Mouse (Mus musculus) kidney, embryonic 16.5 days (tissue): ENCODE results near the gene Rbfox2. TPM values are rescaled to one million over a fixed set of nuclear protein-coding genes. Genes with fewer than 3 reads are reported as not detected.

Experiments
- ATAC-seq: fragments of 200-750 bp; cut with Nextera tagmentation; 2 replicates; pipeline ENCODE4 v1.8.0; 2017; ENCODE audit warnings: moderate TSS enrichment; ENCODE audit not compliant: low FRiP score, low TSS enrichment
- H3K27ac ChIP-seq: fragments of 300-500 bp; sonication (generic); 2 replicates; pipeline ENCODE4 v1.5.1; 2014; ENCODE audit warnings: low read length
- H3K27me3 ChIP-seq: fragments of 300-500 bp; sonication (generic); 2 replicates; pipeline ENCODE4 v1.6.1; 2014; ENCODE audit warnings: low read length, control low read depth, mixed read lengths; ENCODE audit not compliant: insufficient read depth
- H3K36me3 ChIP-seq: fragments of 300-500 bp; sonication (generic); 2 replicates; pipeline ENCODE4 v1.6.1; 2014; ENCODE audit warnings: low read length, control low read depth, mixed read lengths; ENCODE audit not compliant: insufficient read depth
- H3K4me1 ChIP-seq: fragments of 300-500 bp; sonication (generic); 2 replicates; pipeline ENCODE4 v1.6.1; 2014; ENCODE audit warnings: low read length, control low read depth, mixed read lengths; ENCODE audit not compliant: insufficient read depth
- H3K4me2 ChIP-seq: fragments of 300-500 bp; sonication (generic); replicated peaks from 2 replicates; pipeline ENCODE4 v1.6.1; 2014; ENCODE audit warnings: low read depth, low read length
- H3K4me3 ChIP-seq: fragments of 300-500 bp; sonication (generic); 2 replicates; pipeline ENCODE4 v1.5.1; 2014; ENCODE audit warnings: mild to moderate bottlenecking, low read length
- H3K9ac ChIP-seq: fragments of 300-500 bp; sonication (generic); replicated peaks from 2 replicates; pipeline ENCODE4 v1.6.1; 2014; ENCODE audit warnings: low read length
- H3K9me3 ChIP-seq: fragments of 300-500 bp; sonication (generic); 2 replicates; pipeline ENCODE4 v1.6.1; 2016; ENCODE audit warnings: low read length, control low read depth
- WGBS: fragments of 180-500 bp; shearing (Covaris S2); extraction: QIAGEN DNeasy Blood & Tissue Kit; methylation state at CpG from one replicate; pipeline ENCODE4 v1.1.7; 2014; 5-methylcytosine and 5-hydroxymethylcytosine counted together
- polyA plus RNA-seq: library from polyadenylated mRNA; unstranded; fragments of >200 nt; fragmentation: Nextera tagmentation; extraction: Ambion mirVana; gene quantifications from 2 replicates; pipeline ENCODE4 v1.2.1, GENCODE M21; 2015

The Rbfox2 gene
- polyA plus RNA-seq: 49.1 and 50.2 TPM in 2 replicates

GRCm38 (mm10) chr15:77306547-77307261, at the start of gene Rbfox2:
Gene Rbfox2, minus strand, starts transcription at chr15:77307004.
- peak; percentile 97 for ATAC-seq
- H3K9me3 ChIP-seq: no peaks in the 10 kb centered on the region
- H3K27me3 ChIP-seq: no peaks in the 10 kb centered on the region
- H3K4me3 ChIP-seq: peak within 1 kb of the TSS; percentile 86
- H3K9ac ChIP-seq: peak within 1 kb of the TSS; percentile 98
- under 1% methylated on average over 73 of the region's 90 CpGs for WGBS
- peaks cover 12% of the 10 kb centered on the region for H3K4me1 ChIP-seq
- H3K27ac ChIP-seq: peak within 1 kb of the TSS; percentile 99
- H3K4me2 ChIP-seq: peak within 1 kb of the TSS; percentile 84
- 0 out of 2 replicates have a peak, but pooled peaks cover under 1% of the 10 kb centered on the region for H3K36me3 ChIP-seq

GRCm38 (mm10) chr15:77356248-77356810, 49.5 kb upstream of the Rbfox2 start:
- Histone ChIP-seq H3K4me2 (peak overlapping the region; percentile 23), H3K4me1 (peaks cover 39% of the 10 kb centered on the region), H3K27me3 (no peaks in the 10 kb centered on the region; the same call in 1 of the 2 replicates), H3K4me3 (0 out of 2 replicates have a peak overlapping the region, but pooled peaks have one; percentile 5), H3K36me3 (no peaks in the 10 kb centered on the region), H3K9me3 (no peaks in the 10 kb centered on the region), H3K9ac (peak overlapping the region; percentile 55), H3K27ac (no peak overlapping the region)
- WGBS: 18% methylated on average over 11 of the region's 11 CpGs
- no peak for ATAC-seq

GRCm38 (mm10) chr15:77354848-77355551, 48.2 kb upstream of the Rbfox2 start:
- Histone ChIP-seq H3K4me2 (no peak overlapping the region), H3K4me3 (no peak overlapping the region), H3K9ac (0 out of 2 replicates have a peak overlapping the region, but pooled peaks have one; percentile 35), H3K27ac (no peak overlapping the region), H3K9me3 (no peaks in the 10 kb centered on the region), H3K4me1 (peaks cover 39% of the 10 kb centered on the region), H3K36me3 (no peaks in the 10 kb centered on the region), H3K27me3 (no peaks in the 10 kb centered on the region; the same call in 1 of the 2 replicates)
- WGBS: 57% methylated on average over 6 of the region's 6 CpGs
- no peak for ATAC-seq

- Histone ChIP-seq H3K27ac (no peak overlapping the region), H3K4me2 (no peak overlapping the region), H3K4me3 (no peak overlapping the region), H3K9me3 (no peaks in the 10 kb centered on the region), H3K4me1 (peaks cover 38% of the 10 kb centered on the region), H3K36me3 (no peaks in the 10 kb centered on the region), H3K9ac (no peak overlapping the region), H3K27me3 (no peaks in the 10 kb centered on the region; the same call in 1 of the 2 replicates)
- ATAC-seq: no peak
- WGBS: 39% methylated on average over 4 of the region's 4 CpGs
Measured at GRCm38 (mm10) chr15:77354496-77354847, 47.7 kb upstream of the Rbfox2 start.

DNA sequence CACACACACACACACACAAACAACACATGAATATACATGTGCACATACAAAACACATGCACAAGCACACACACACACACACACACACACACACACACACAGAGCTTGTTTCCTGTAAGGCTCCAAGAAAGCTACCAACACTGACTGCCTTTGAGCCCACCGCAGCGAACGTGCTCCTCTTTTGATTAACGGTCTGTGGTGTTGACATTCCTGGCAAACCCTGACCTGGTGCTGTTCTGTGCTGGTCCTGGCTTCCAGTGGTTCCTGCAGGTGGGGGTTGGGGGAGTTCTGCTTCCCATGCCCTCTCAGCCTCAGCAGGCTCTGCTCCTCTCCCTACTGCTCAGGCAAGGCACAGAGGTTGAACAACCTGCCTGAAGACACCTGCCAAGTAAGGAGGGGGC, 47.0 kb upstream of the Rbfox2 start:
- Histone ChIP-seq H3K27me3 (no peaks in the 10 kb centered on the region; the same call in 1 of the 2 replicates), H3K27ac (no peak overlapping the region), H3K4me3 (no peak overlapping the region), H3K9me3 (no peaks in the 10 kb centered on the region), H3K4me1 (peaks cover 35% of the 10 kb centered on the region), H3K36me3 (no peaks in the 10 kb centered on the region), H3K9ac (peak overlapping the region; percentile 35; the same call in 1 of the 2 replicates), H3K4me2 (no peak overlapping the region)
- WGBS: 12% methylated on average over 4 of the region's 4 CpGs
- no peak for ATAC-seq

DNA sequence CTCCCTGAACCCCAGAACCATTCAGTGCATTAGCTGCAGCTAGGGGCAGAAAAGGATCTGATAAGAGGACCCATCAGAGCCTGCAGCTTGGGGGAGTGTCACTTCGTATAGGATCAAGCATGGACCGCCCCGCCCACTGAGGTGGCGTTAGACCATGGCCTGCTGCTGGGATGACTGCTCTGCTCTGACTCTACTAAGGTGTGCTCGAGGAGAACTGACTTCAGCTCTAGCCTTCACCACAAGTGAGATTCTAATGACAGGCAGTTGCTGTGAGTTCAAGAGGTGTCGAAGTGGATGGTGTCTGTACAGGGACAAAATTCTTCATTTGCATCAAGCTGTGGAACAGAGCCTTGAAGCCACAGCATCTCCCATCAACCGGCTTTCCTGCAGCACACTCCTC, 46.1 kb upstream of the Rbfox2 start:
- Histone ChIP-seq H3K9me3 (no peaks in the 10 kb centered on the region), H3K4me1 (peaks cover 35% of the 10 kb centered on the region), H3K36me3 (no peaks in the 10 kb centered on the region), H3K27me3 (no peaks in the 10 kb centered on the region; the same call in 1 of the 2 replicates), H3K4me2 (no peak overlapping the region), H3K27ac (no peak overlapping the region), H3K4me3 (no peak overlapping the region), H3K9ac (no peak overlapping the region)
- 56% methylated on average over 7 of the region's 7 CpGs for WGBS
- no peak for ATAC-seq

DNA sequence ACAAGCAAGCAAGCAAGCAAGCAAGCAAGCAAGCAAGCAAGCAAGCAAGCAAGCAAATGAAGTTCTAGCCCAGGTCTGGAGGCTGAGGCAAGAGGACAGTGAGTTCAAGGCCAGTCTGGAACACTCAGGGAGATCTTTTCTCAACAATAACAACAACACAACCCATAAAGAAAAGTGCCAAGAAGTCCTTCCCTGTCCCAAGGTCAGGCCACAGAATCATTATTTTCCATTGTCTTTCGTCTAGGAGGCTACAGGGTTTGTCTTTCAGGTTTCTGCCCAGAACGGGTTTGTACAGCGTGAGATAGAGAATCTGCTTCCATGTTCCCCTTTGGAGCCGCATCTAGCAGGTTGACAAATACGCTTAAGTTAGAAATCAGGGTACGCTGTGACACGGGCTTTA, 43.3 kb upstream of the Rbfox2 start:
- Histone ChIP-seq H3K9me3 (no peaks in the 10 kb centered on the region), H3K27me3 (no peaks in the 10 kb centered on the region; the same call in 1 of the 2 replicates), H3K4me1 (peaks cover 24% of the 10 kb centered on the region), H3K4me3 (no peak overlapping the region), H3K4me2 (no peak overlapping the region), H3K36me3 (no peaks in the 10 kb centered on the region), H3K9ac (no peak overlapping the region), H3K27ac (no peak overlapping the region)
- 84% methylated on average over 7 of the region's 7 CpGs for WGBS
- ATAC-seq: no peak

DNA sequence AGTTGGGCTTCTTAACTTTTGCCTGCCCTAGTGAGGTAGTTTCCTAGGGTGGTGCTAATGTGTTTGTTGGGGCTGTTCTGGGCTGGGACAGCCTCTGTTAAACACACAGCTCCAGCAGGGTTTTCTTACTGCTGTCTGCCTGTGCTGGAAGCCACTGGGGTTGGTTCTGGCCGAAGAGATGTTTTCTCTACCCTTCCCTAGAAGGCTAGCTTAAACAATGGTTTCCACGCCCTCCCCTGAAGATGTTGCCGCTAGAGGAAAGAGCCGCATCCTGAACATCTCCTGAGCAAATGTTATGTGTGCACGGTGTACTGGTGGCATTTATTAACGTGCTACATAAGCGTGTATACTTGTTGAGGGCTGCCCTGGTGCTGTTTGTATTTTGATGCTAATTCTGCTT, 41.3 kb upstream of the Rbfox2 start:
- no peaks in the 10 kb centered on the region for H3K27me3 ChIP-seq
- ATAC-seq: no peak
- no peak overlapping the region for H3K4me2 ChIP-seq
- no peak overlapping the region for H3K27ac ChIP-seq
- H3K9ac ChIP-seq: no peak overlapping the region
- WGBS: 71% methylated on average over 7 of the region's 7 CpGs
- H3K4me3 ChIP-seq: no peak overlapping the region
- no peaks in the 10 kb centered on the region for H3K9me3 ChIP-seq
- no peaks in the 10 kb centered on the region for H3K36me3 ChIP-seq
- H3K4me1 ChIP-seq: peaks cover 23% of the 10 kb centered on the region

GRCm38 (mm10) chr15:77344127-77345125, 37.6 kb upstream of the Rbfox2 start:
- ATAC-seq: peak; percentile 60
- Histone ChIP-seq H3K4me3 (no peak overlapping the region), H3K4me1 (peaks cover 28% of the 10 kb centered on the region), H3K9me3 (no peaks in the 10 kb centered on the region), H3K27ac (peak overlapping the region; percentile 64), H3K36me3 (no peaks in the 10 kb centered on the region), H3K4me2 (peak overlapping the region; percentile 57), H3K9ac (peak overlapping the region; percentile 36; the same call in 1 of the 2 replicates), H3K27me3 (no peaks in the 10 kb centered on the region)
- WGBS: 21% methylated on average over 17 of the region's 17 CpGs
